Mouse (Mus musculus) naive thymus-derived CD4-positive, alpha-beta T cell, adult 2 months (primary cell): ENCODE measurements around the gene Hist1h4b.

Experiments
- DNase-seq: peaks from one replicate; pipeline ENCODE4 v3.0.0-alpha.2; 2011; ENCODE audit warnings: low read depth

The Hist1h4b gene

DNA sequence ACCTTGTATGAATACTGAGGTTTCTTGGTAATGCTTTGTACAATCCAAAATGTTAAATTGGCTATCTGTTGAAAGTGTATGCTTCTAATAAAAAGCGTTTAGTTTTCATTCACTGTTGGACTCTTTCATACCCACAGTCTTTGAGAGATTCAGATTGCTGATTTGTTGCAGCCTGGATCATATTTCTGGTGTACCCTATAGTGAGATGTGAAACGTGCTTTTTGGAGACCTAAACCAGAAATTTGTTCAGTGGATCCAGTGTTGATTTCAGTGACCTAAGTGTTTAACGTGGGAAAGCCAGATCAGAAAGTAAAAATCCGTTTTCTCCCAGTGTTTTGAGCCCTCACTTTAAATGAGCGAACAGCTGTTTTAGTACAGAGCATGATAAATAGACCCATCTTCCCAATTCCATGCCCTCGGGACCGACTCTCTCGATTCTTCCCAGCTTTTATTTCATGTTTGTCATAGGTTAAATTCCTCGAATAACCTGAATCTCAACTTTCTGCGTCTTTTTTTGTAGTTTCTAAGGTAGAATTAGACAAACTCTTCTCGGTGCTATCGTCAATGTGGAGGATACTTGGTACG lies 16.5 kb upstream of the Hist1h4b start:
- DNase-seq: no peak

- DNase-seq: no peak
These were observed 15.9 kb upstream of the Hist1h4b start for GRCm38 (mm10) chr13:23740910-23741309.

GRCm38 (mm10) chr13:23742007-23742406 lies 14.8 kb upstream of the Hist1h4b start:
- DNase-seq: no peak

DNA sequence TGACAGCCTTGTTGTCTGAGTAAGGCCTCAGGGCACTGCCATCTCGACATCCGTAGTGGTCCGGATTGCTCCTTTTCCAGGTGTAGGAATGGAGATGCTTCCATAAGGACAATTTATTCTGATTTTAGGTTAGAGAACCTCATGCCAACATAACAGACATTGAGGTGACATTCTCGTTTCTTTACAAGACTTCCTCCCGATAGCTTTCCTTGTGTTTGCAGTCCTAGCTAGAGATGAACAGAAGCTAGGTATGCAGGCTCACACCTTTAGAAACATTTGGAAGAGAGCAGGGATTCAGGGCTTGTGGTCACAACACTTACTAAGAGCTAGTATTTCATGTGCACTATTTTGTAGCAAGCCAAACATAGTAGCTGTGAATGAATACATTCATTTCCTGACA lies 13.6 kb upstream of the Hist1h4b start:
- no peak for DNase-seq

DNA sequence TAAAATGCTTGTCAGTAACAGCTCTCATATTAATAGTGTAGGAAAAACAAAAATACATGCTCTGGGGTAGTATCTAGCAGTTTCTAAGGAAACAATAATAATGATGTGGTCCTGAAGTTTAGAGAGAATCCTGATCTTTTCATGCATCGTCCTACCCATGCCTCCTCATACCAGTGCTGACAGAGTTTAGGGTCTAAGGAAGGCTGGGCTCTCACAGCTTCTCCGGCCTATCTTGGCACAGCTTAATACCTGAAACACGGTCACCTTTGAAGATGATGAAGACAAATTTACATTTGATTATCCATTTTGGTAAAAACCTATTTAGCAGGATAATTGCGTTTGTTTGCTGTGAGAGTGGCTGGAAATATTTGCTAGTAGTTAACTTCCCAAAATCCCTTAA lies 12.8 kb upstream of the Hist1h4b start:
- no peak for DNase-seq

GRCm38 (mm10) chr13:23744421-23745380 lies 12.1 kb upstream of the Hist1h4b start:
- DNase-seq: no peak

GRCm38 (mm10) chr13:23745381-23746161 lies 11.2 kb upstream of the Hist1h4b start, which contains the start of gene Hist1h3c:
TSS of gene Hist1h3c (minus strand) at chr13:23745602.
- peak; percentile 94 for DNase-seq

DNA sequence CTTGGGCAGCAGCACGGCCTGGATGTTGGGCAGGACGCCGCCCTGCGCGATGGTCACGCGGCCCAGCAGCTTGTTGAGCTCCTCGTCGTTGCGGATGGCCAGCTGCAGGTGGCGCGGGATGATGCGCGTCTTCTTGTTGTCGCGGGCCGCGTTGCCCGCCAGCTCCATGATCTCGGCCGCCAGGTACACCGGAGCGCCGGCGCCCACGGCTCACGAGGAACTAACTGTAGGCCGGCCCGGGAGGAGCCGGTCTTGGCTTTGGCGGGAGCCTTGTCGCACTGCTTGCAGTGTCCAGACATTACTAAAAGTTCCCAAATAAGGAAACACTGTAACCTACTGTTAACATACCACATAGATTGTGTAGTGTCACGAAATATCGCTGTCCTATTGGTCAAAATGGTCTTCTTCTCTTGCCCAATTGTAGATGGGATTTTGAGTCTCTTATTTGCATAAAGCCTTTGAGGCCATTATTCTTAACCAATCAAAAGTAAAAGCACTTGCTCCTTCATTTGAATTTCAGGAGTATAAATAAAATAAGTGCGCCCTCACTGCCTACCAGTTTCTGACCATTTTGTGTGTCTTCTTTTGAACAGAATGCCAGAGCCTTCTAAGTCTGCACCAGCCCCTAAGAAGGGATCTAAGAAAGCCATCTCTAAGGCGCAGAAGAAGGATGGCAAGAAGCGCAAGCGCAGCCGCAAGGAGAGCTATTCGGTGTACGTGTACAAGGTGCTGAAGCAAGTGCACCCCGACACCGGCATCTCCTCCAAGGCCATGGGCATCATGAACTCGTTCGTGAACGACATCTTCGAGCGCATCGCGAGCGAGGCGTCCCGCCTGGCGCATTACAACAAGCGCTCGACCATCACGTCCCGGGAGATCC lies 10.4 kb upstream of the Hist1h4b start, which contains the start of gene Hist1h2bb:
Gene Hist1h2bb, plus strand, starts transcription at position 534 of the 880 bp plus-strand sequence.
- peak; percentile 91 for DNase-seq

DNA sequence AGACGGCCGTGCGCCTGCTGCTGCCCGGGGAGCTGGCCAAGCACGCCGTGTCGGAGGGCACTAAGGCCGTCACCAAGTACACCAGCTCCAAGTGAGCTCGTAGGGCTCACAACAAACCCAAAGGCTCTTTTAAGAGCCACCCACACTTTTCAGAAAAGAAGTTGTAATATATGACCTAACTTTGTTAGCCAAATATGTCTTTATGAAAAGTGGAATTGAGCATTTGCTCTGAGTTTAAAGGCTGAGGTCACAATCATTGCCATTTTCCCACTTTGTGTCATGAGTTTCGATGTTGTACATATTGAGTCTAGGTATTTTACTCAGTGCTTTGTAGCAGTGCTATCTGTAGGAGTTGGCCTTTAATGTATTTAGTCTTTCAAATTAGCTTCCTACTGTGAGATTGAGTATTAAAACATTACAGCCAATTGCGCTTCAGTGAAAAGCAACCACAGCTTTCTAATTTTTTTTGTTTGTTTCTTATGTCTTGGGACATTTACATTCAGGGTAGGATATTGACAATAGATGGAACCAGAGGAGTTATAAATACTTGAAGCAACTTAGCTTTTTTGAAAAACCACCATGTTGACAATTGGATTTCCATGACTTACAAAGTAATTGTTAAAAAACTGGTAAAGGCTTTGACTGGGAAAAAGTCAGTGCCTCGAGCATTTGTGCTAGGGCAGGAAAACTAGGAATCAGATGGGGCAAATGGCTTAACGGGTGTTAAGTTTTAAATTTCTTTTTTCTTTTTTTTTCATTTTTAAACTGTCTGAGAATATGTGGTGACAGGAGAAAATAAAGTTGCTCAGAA lies 9.5 kb upstream of the Hist1h4b start:
- DNase-seq: peak; percentile 47

- no peak for DNase-seq
These were observed 8.9 kb upstream of the Hist1h4b start for GRCm38 (mm10) chr13:23747892-23748288.

- DNase-seq: no peak
These were observed 7.2 kb upstream of the Hist1h4b start for GRCm38 (mm10) chr13:23749563-23750121.

GRCm38 (mm10) chr13:23750839-23751477 lies 5.9 kb upstream of the Hist1h4b start, which contains the start of gene Hist1h2ab:
TSS of gene Hist1h2ab (plus strand) at chr13:23751126.
- peak; percentile 75 for DNase-seq

- peak; percentile 49 for DNase-seq
These were observed 5.3 kb upstream of the Hist1h4b start for GRCm38 (mm10) chr13:23751478-23751956.

DNA sequence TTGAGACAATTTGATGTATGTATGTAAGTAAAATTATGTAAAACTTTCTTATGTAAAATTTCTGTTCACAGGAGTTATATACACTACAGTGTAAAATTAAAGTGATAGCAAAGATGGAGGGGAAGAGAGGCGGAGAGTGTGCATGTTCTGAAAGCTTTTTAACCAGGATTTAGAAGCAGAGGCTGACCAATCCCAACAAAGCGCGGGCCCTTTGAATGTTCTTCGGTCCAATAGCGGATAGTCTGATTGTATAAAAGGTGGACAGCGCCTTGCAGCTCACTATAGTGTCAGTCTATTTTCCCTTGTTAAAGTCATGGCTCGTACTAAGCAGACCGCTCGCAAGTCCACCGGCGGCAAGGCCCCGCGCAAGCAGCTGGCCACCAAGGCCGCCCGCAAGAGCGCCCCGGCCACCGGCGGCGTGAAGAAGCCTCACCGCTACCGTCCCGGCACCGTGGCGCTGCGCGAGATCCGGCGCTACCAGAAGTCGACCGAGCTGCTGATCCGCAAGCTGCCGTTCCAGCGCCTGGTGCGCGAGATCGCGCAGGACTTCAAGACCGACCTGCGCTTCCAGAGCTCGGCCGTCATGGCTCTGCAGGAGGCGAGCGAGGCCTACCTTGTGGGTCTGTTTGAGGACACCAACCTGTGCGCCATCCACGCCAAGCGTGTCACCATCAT lies 4.6 kb upstream of the Hist1h4b start, which contains the start of gene Hist1h3b:
Gene Hist1h3b, plus strand, starts transcription at position 201 of the 675 bp plus-strand sequence.
- DNase-seq: peak; percentile 84

DNA sequence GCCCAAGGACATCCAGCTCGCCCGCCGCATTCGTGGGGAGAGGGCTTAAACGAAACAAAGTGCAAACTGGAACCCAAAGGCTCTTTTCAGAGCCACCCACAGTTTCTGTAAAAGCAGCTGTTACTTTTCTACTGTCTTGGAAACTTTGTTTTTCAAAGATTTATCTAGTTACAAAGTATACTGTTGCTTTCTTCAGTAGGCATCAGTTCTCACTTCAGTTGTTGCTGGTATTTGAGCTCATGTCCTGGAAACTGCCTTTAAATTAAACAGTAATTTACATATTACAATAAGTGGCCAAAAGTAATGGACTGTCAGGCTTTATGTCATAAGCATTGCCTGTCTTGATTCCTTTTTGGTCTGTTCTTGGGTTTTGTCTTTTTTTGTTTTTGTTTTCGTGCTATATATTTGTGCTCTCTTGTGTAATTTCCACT lies 4.1 kb upstream of the Hist1h4b start:
- peak; percentile 34 for DNase-seq

- peak; percentile 3 for DNase-seq
These were observed 3.3 kb upstream of the Hist1h4b start for GRCm38 (mm10) chr13:23753314-23754078.

- no peak for DNase-seq
These were observed 1.8 kb upstream of the Hist1h4b start for GRCm38 (mm10) chr13:23755000-23755399.
